Mouse (Mus musculus) E14TG2a.4 (cell line): ENCODE results near the gene Gart.

Source experiments
- CTCF ChIP-seq: conservative IDR thresholded peaks from 2 replicates; pipeline ENCODE4 v1.5.1; 2014; ENCODE audit warnings: low read length
- POU5F1 ChIP-seq: IDR thresholded peaks from 2 replicates; pipeline ENCODE4 v1.6.1; 2014; ENCODE audit warnings: low read length, borderline replicate concordance

- TF ChIP-seq CTCF, result no peak
- TF ChIP-seq POU5F1, result no peak
Observed at GRCm38 (mm10) chr16:91601693-91602092, 45.1 kb downstream of the Gart start.
